Mouse (Mus musculus) hindbrain, embryonic 13.5 days (tissue): Measurements from ENCODE around the gene Esyt1. TPM values are rescaled to one million over a fixed set of nuclear protein-coding genes. Genes with fewer than 3 reads are reported as not detected.
"Not testable (repeated sequence)": the region's sequence is repeated elsewhere in the genome, so short reads cannot be mapped to it uniquely, and the experiment has no call there.

Experiments used
- ATAC-seq: fragments of 200-750 bp; cut with Nextera tagmentation; 2 replicates; pipeline ENCODE4 v1.8.0; 2017; ENCODE audit warnings: moderate TSS enrichment; ENCODE audit not compliant: low FRiP score
- H3K27ac ChIP-seq: fragments of 300-500 bp; sonication (generic); 2 replicates; pipeline ENCODE4 v1.5.1; 2015; ENCODE audit warnings: inconsistent platforms, mild to moderate bottlenecking, moderate library complexity
- H3K27me3 ChIP-seq: fragments of 300-500 bp; sonication (generic); 2 replicates; pipeline ENCODE4 v1.6.1; 2015; ENCODE audit warnings: mild to moderate bottlenecking, inconsistent platforms
- H3K36me3 ChIP-seq: fragments of 300-500 bp; sonication (generic); 2 replicates; pipeline ENCODE4 v1.6.1; 2015; ENCODE audit warnings: mild to moderate bottlenecking, inconsistent platforms
- H3K4me1 ChIP-seq: fragments of 300-500 bp; sonication (generic); replicated peaks from 2 replicates; pipeline ENCODE4 v1.6.1; 2015; ENCODE audit warnings: inconsistent platforms
- H3K4me2 ChIP-seq: fragments of 300-500 bp; sonication (generic); 2 replicates; pipeline ENCODE4 v1.6.1; 2015; ENCODE audit warnings: inconsistent platforms, mild to moderate bottlenecking, moderate library complexity
- H3K4me3 ChIP-seq: fragments of 300-500 bp; sonication (generic); 2 replicates; pipeline ENCODE4 v1.5.1; 2015; ENCODE audit warnings: mild to moderate bottlenecking, inconsistent platforms
- H3K9ac ChIP-seq: fragments of 300-500 bp; sonication (generic); 2 replicates; pipeline ENCODE4 v1.6.1; 2015; ENCODE audit warnings: mild to moderate bottlenecking, inconsistent platforms
- H3K9me3 ChIP-seq: fragments of 300-500 bp; sonication (generic); 2 replicates; pipeline ENCODE4 v1.6.1; 2016; ENCODE audit warnings: inconsistent platforms
- WGBS: fragments of 180-500 bp; shearing (Covaris S2); methylation state at CpG from one replicate; pipeline ENCODE4 v1.1.7; 2015; 5-methylcytosine and 5-hydroxymethylcytosine counted together
- polyA plus RNA-seq: library from polyadenylated mRNA; unstranded; fragments of >200 nt; fragmentation: Nextera tagmentation; extraction: Ambion mirVana; gene quantifications from 2 replicates; pipeline ENCODE4 v1.2.1, GENCODE M21; 2015

Gene Esyt1
- polyA plus RNA-seq, 1 experiment from 2014 or later = 17.6 TPM

DNA sequence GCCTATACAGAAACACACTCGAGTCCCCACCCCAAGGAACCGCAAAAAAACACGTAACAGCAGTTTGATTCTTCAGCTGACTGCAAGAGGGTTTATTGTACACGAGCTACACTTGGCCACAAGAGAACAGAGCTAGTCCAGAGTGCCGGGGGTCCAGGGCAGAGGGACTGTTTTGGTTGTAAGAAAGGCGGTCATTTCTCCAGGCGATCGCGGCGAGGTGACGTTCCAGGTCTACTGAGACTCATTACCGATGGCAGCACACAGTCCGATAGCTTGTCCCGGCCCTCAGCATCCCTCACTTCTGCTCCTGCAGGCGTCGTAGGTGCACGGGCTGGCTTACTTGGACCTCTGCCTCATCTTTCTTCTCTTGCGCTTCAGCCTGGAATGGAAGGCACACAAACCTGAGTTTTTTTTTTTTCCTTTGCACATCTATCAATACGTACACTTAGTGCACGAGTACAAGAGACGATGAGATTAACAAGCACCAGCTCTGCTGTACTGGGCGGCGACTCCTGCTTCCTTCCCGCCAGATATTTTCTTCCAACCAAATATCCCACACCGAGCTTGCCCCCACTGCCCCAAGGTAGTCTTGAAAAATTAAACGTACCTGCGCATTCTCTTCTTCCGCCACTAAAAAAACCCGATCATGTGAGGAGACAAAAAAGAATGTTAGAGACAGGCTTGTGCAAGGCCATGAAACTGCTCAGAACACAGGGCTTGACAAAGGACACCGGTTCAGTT, 22.6 kb upstream of the Esyt1 start:
- Histone ChIP-seq H3K4me2 (peak overlapping the region; percentile 85), H3K36me3 (peaks cover 25% of the 10 kb centered on the region), H3K27ac (peak overlapping the region; percentile 97), H3K4me1 (peaks cover 30% of the 10 kb centered on the region), H3K4me3 (peak overlapping the region; percentile 76), H3K9ac (peak overlapping the region; percentile 93)
- H3K27me3 ChIP-seq, H3K9me3 ChIP-seq, ATAC-seq: not testable (repeated sequence)
- under 1% methylated on average over 30 of the region's 30 CpGs for WGBS

DNA sequence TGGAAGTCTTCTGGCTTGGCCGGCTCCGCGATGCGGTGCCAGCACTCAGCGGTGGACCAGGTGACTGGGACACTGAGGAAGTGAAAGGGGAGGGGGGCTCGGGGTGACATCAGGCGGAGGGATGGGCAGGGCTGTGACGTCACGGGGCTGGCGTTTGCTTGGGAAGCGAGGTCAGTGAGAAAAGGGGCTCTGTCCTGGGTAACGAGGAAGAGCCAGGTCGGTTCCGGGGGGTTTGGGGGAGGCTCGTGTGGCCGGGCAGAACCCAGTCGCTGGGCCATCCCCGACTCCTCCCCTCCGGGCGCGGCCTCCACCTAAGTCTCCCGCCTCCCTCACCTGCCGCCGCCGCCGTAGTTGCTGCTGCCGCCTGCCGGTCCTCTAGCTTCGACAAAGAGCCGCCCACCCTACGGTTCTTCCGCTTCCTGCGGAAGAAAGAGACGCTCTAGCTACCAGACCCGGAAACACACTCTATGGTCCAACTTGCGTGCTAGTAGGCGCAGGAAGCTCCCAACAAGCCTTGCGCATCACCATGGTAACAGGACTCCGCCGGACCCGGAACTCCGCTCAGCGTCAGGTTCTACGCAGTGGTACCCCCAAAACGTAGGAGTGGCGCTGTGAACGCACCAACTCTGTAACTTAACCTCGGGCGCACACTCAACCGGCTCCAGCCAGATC, 21.8 kb upstream of the Esyt1 start, which contains the start of gene Zc3h10:
TSS of gene Zc3h10 (minus strand) at position 414 of the 672 bp plus-strand sequence.
- Histone ChIP-seq H3K9me3 (no peaks in the 10 kb centered on the region), H3K36me3 (peaks cover 32% of the 10 kb centered on the region), H3K4me1 (peaks cover 32% of the 10 kb centered on the region), H3K4me2 (peak within 1 kb of the TSS; percentile 85), H3K27me3 (no peaks in the 10 kb centered on the region), H3K27ac (peak within 1 kb of the TSS; percentile 97), H3K4me3 (peak within 1 kb of the TSS; percentile 76), H3K9ac (peak within 1 kb of the TSS; percentile 93)
- peak; percentile 92 for ATAC-seq
- WGBS = under 1% methylated on average over 50 of the region's 50 CpGs

DNA sequence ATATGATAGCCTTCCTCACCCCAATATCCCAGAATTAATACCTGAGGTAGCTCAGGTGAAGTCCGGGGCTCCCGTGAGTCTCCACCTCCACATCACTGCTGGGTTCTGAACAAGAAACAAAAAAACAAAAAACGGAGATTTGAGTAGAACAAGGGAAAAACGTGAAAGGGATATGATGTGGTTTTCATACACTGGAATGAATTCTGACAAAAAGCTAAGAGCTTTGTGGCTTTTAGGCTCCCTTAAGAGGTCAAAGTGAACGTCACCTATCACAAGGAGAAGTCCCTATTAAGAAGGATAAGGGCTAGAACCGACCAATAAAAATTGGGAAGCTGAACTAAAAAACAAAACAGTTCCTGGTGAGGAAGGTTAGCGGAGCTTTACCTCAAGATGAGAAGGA, 21.1 kb upstream of the Esyt1 start:
- Histone ChIP-seq H3K36me3 (peaks cover 38% of the 10 kb centered on the region), H3K27me3 (no peaks in the 10 kb centered on the region), H3K4me1 (peaks cover 32% of the 10 kb centered on the region), H3K4me2 (peak overlapping the region; percentile 85), H3K9ac (peak overlapping the region; percentile 79), H3K4me3 (peak overlapping the region; percentile 76), H3K9me3 (no peaks in the 10 kb centered on the region), H3K27ac (peak overlapping the region; percentile 97)
- ATAC-seq = no peak
- 24% methylated on average over 7 of the region's 7 CpGs for WGBS

DNA sequence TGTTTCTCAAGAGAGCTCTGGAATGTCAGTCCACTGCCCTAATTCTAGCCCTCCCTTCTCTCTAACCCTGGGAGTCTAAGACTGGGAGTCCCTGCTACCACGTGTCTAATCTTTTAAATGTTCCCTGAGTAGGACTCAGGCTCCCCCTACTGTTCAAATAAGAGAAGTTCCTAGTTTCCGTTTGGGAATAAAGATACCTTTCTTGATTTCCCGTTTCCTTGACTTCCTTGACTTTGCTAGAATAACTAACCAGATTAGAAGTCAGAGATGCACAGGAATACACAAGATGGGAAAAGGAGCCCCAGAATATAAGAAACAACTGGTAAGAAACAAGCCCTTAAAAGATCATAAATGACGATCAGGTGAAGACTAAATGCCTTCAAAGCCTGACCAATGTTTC, 20.7 kb upstream of the Esyt1 start:
- Histone ChIP-seq H3K27me3 (no peaks in the 10 kb centered on the region), H3K9ac (peak overlapping the region; percentile 79), H3K9me3 (no peaks in the 10 kb centered on the region), H3K4me3 (peak overlapping the region; percentile 76), H3K4me2 (peak overlapping the region; percentile 85), H3K4me1 (peaks cover 32% of the 10 kb centered on the region), H3K27ac (peak overlapping the region; percentile 97; the same call in 1 of the 2 replicates), H3K36me3 (peaks cover 41% of the 10 kb centered on the region)
- ATAC-seq = no peak
- WGBS = 16% methylated on average over 4 of the region's 4 CpGs

DNA sequence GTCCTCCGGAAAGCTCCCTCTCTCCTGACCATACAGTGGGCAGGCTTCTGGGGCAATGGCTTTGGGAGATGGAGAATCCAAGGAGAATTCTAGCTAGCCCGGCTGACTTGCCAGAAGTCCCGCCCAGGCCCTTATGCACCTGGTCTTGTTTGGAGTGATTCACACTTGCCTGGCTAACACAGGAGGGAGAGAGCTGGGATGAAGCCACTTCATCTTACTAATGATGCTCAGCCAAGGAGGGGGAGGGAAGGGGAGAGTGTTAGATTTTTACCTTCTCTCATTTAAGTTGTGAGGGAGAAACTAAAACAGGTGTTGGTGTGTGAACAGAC, 19.9 kb upstream of the Esyt1 start:
- Histone ChIP-seq H3K27ac (no peak overlapping the region), H3K4me1 (peaks cover 32% of the 10 kb centered on the region), H3K4me3 (no peak overlapping the region), H3K9me3 (no peaks in the 10 kb centered on the region), H3K9ac (no peak overlapping the region), H3K4me2 (no peak overlapping the region), H3K27me3 (no peaks in the 10 kb centered on the region), H3K36me3 (peaks cover 46% of the 10 kb centered on the region)
- WGBS = 94% methylated on average over 3 of the region's 3 CpGs
- ATAC-seq = no peak

DNA sequence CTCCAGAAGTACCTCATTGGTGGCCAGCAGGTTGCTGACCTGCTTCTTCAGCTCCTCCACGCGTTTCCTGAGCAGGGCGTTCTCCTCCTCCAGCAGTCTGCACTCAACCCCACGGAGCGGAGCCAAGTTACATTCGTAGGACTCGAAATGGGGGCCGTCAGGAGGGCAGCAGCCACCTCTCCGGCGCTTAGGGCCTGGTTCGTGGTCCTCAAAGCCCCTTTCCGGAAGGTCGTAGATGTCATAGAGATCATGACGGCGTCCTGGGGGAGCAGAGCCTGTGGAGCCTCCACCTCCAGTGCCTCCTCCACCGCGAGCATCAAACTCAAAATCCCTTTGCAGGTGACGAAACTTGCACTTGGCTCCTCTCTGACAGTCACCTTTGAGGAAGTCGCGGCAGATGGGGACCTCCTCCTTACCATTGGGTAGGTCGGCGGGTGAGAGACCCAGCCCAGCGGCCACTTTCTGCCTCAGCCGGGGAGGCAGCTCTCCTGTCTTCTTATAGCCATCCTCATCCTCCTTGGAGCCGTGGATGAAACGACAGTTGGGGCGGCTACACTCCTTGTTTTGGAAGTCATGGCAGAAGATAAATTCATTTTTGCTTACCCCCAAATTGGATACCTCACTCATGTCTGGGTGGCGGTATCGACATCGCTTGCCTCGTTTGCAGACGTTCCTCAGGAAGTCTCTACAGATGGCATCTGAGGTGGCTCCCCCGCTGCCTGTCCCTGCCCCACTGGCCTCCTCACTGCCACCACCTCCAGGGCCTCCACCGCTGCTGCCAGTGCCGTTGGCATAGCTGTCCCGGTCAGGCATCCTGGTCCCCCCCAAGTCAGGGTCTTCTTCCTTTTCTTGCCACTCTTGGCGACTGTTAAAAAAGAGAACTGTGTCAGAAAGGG, 19.3 kb upstream of the Esyt1 start:
- 97% methylated on average over 37 of the region's 37 CpGs for WGBS
- Histone ChIP-seq H3K4me3 (no peak overlapping the region), H3K36me3 (peaks cover 46% of the 10 kb centered on the region), H3K4me1 (peaks cover 32% of the 10 kb centered on the region), H3K9me3 (no peaks in the 10 kb centered on the region), H3K27ac (no peak overlapping the region), H3K4me2 (no peak overlapping the region), H3K9ac (no peak overlapping the region), H3K27me3 (no peaks in the 10 kb centered on the region)
- no peak for ATAC-seq

DNA sequence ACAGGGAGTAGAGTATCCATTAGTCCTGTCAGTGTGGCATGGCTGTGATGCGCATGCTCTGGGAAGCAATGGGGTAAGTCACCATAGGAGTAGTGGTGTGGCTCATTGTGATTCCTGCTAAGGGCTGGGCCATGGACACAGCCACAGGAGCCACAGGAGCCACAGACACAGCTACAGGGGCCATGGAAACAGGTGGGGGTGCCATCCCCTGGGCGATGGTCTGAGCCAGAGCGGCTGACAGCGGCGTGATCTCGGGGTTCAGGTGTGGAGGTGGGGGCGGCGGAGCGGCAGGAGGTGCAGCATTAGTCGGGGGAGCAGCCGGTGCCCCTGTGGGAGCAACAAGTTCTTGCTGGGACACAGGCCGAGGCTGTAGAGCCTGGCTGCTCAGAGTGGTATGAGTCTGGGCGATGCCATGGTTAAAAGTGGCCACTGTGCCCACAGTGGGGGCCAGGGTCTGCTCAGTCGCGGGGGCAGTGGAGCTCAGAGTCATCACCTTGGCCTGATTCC, 18.5 kb upstream of the Esyt1 start:
- no peak overlapping the region for H3K9ac ChIP-seq
- H3K4me1 ChIP-seq = peaks cover 28% of the 10 kb centered on the region
- H3K4me3 ChIP-seq = no peak overlapping the region
- no peaks in the 10 kb centered on the region for H3K9me3 ChIP-seq
- no peaks in the 10 kb centered on the region for H3K27me3 ChIP-seq
- WGBS = 98% methylated on average over 15 of the region's 15 CpGs
- ATAC-seq = no peak
- no peak overlapping the region for H3K4me2 ChIP-seq
- peaks cover 46% of the 10 kb centered on the region for H3K36me3 ChIP-seq
- no peak overlapping the region for H3K27ac ChIP-seq

DNA sequence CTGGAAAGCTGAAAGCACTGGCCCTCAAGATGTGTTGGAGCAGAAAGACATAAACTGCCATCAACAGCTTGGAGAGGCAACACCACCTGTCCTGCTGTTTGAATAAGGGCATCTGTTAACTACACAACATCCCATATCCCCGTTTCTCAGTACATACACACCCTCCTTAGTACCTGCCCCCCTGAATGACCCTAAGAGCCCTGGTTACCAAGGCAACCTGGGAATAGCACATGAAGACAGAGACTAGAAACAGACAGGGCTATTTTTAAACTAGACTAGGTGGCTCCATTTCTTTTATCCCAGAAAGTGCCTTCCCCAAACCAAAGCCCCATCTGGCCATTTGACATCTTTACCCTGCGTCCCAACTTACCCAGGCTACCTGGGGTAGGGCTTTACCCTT, 17.4 kb upstream of the Esyt1 start:
- WGBS = 76% methylated on average over 2 of the region's 2 CpGs
- H3K4me1 ChIP-seq = peaks cover 28% of the 10 kb centered on the region
- no peaks in the 10 kb centered on the region for H3K9me3 ChIP-seq
- peaks cover 46% of the 10 kb centered on the region for H3K36me3 ChIP-seq
- H3K9ac ChIP-seq = no peak overlapping the region
- no peak overlapping the region for H3K4me2 ChIP-seq
- no peak for ATAC-seq
- no peak overlapping the region for H3K27ac ChIP-seq
- H3K4me3 ChIP-seq = no peak overlapping the region
- no peaks in the 10 kb centered on the region for H3K27me3 ChIP-seq

DNA sequence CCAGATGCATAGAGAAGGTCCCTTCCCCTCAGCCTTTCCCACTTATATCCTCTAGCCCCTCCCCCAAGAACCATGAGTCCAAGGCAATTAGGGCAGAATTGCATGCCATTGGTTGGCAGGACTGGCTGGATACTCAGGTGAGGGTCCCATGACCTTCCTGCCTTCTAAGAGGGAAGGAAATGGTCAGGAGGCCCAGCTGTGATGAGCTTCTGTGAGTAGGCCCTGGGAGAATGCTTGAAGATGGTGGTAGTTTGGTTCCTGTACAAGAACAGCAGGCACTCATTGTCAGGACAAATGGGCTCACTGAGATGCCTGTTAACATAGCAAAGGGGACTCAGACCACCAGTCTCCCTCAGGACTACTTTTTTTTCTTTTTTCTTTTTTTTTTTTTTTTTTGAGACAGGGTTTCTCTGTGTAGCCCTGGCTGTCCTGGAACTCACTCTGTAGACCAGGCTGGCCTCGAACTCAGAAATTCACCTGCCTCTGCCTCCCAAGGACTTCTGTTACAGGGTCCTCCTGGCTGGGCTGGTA, 12.7 kb upstream of the Esyt1 start:
- ATAC-seq = no peak
- peaks cover 7% of the 10 kb centered on the region; the same call in 1 of the 2 replicates for H3K4me1 ChIP-seq
- WGBS = 56% methylated on average over 1 of the region's 1 CpGs

DNA sequence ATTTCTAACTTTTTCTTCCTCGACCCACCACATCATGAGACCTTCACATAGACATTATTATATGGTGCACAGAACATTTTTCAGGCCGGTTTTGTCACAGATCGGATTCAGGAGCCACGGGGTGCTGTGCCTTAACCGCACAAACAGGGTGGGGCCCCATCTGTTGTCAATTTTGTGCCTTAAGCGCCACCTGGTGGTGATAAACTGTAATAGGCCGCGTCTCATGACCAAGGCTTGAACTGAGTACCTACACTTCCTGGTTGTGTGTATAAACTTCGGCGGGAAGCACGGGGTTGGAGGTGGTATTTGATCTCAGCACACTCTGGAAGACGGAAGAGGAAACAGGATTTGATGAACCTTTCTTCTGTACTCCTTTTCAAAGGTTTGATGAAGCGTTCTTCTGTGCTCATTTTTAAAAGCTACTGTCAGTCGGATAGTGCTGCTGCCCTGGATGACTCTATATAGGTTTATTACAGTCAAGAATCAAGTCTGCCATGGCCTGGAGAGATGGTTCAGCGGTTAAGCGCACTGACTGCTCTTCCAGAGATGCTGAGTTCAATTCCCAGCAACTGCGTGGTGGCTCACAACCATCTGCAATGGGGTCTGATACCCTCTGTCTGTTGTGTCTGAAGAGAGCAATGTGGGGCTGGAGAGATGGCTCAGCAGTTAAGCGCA, 10.7 kb upstream of the Esyt1 start:
- Histone ChIP-seq H3K4me2 (peak overlapping the region; percentile 40), H3K27ac (no peak overlapping the region), H3K36me3 (peaks cover 6% of the 10 kb centered on the region; the same call in 1 of the 2 replicates), H3K9me3 (no peaks in the 10 kb centered on the region), H3K27me3 (no peaks in the 10 kb centered on the region), H3K4me3 (no peak overlapping the region), H3K4me1 (0 out of 2 replicates have a peak, but pooled peaks cover 3% of the 10 kb centered on the region), H3K9ac (no peak overlapping the region)
- 18% methylated on average over 18 of the region's 18 CpGs for WGBS
- peak; percentile 77 for ATAC-seq

More for the DNA sequence above, 12.7 kb upstream of the Esyt1 start:
- Histone ChIP-seq H3K36me3 (peaks cover 23% of the 10 kb centered on the region), H3K9ac (no peak overlapping the region), H3K4me3 (no peak overlapping the region), H3K27me3 (no peaks in the 10 kb centered on the region), H3K4me2 (no peak overlapping the region), H3K9me3 (no peaks in the 10 kb centered on the region), H3K27ac (no peak overlapping the region)

DNA sequence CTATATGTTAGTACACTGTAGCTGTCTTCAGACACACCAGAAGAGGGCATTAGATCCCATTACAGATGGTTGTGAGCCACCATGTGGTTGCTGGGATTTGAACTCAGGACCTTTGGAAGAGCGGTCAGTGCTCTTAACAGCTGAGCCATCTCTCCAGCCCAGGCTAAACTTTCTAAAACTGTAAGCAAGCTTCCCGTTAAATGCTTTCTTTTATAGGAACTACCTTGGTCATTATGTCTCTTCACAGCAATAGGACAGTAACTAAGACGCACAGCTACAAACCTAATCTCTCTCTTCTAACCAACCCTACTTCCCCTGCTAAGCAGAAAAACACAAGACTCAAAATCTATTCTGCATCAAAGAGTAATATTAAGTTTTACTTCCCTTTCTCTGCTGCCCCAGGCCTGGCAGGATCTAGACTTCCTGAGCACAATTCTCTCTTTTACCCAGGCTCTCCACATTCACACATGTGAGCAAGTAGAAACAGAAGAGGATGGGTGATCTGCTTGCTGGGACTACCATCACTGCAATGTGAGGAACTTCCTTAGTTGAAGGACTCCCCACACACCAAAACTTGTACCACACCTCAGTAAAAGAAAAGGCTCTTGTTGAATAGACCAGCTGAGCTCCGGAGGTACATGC, 10.1 kb upstream of the Esyt1 start:
- Histone ChIP-seq H3K4me1 (0 out of 2 replicates have a peak, but pooled peaks cover 3% of the 10 kb centered on the region), H3K9me3 (no peaks in the 10 kb centered on the region), H3K9ac (no peak overlapping the region), H3K27ac (no peak overlapping the region), H3K27me3 (no peaks in the 10 kb centered on the region), H3K36me3 (no peaks in the 10 kb centered on the region), H3K4me2 (peak overlapping the region; percentile 40), H3K4me3 (no peak overlapping the region)
- ATAC-seq = no peak
- WGBS = 76% methylated on average over 4 of the region's 4 CpGs
